Mouse (Mus musculus) layer of hippocampus, postnatal 10 days (tissue): ENCODE results near the gene P4htm. TPM values are rescaled to one million over a fixed set of nuclear protein-coding genes. Genes with fewer than 3 reads are reported as not detected.
A peak's percentile ranks its signal among the peaks of the same experiment; 100 is the strongest.
"Not testable (repeated sequence)": the region's sequence is repeated elsewhere in the genome, so short reads cannot be mapped to it uniquely, and the experiment has no call there.

Experiments used
- DNase-seq, 2 experiments: peaks; one replicate each; pipeline ENCODE4 v3.0.0; 2021; ENCODE audit warnings: low spot score in 2 of 2
- long read RNA-seq: library from polyadenylated mRNA; stranded (forward); transcript quantifications from one replicate; pipeline ENCODE4 v2.0.0, GENCODE M21; 2023
- total RNA-seq, 2 experiments: library from RNA; stranded (reverse); gene quantifications; 2 replicates each; pipeline ENCODE4 v1.2.3; 2021

Gene P4htm
- 10 to 100 TPM; 48.7 to 49.0 TPM for total RNA-seq
- long read RNA-seq, transcript P4htm-201 (9 exons, 1,841 nt) = major isoform, 40 of 84 reads
- long read RNA-seq, partial matches to known transcripts = 30 of 84 reads
- long read RNA-seq, other reads (novel, unspliced or antisense) = 12 of 84 reads

GRCm38 (mm10) chr9:108596998-108597764 lies at the start of gene P4htm:
TSS of gene P4htm (minus strand) at chr9:108597667.
- peak; percentile 75 to 79 for DNase-seq

- no peak for DNase-seq
These were observed 42.4 kb upstream of the P4htm start for GRCm38 (mm10) chr9:108639825-108640224.

- DNase-seq = no peak
These were observed 37.9 kb upstream of the P4htm start for GRCm38 (mm10) chr9:108635415-108635814.

GRCm38 (mm10) chr9:108633846-108634245 lies 36.4 kb upstream of the P4htm start:
- no peak for DNase-seq

GRCm38 (mm10) chr9:108632375-108632774 lies 34.9 kb upstream of the P4htm start:
- no peak for DNase-seq

GRCm38 (mm10) chr9:108631631-108632256 lies 34.3 kb upstream of the P4htm start:
- no peak for DNase-seq

GRCm38 (mm10) chr9:108630683-108631082 lies 33.2 kb upstream of the P4htm start:
- DNase-seq = no peak

- DNase-seq = no peak
These were observed 30.7 kb upstream of the P4htm start for GRCm38 (mm10) chr9:108628141-108628540.

- no peak for DNase-seq
These were observed 29.0 kb upstream of the P4htm start for GRCm38 (mm10) chr9:108626498-108626897.

GRCm38 (mm10) chr9:108617301-108617700 lies 19.8 kb upstream of the P4htm start:
- DNase-seq = no peak

- no peak for DNase-seq
These were observed 14.0 kb upstream of the P4htm start for GRCm38 (mm10) chr9:108611488-108611887.

GRCm38 (mm10) chr9:108608889-108609288 lies 11.4 kb upstream of the P4htm start:
- no peak for DNase-seq

GRCm38 (mm10) chr9:108607929-108608328 lies 10.5 kb upstream of the P4htm start:
- DNase-seq = not testable (repeated sequence)

GRCm38 (mm10) chr9:108601986-108602385 lies 4.5 kb upstream of the P4htm start:
- no peak for DNase-seq

GRCm38 (mm10) chr9:108600011-108600410 lies 2.5 kb upstream of the P4htm start:
- DNase-seq = no peak

- DNase-seq = no peak
These were observed 1.6 kb upstream of the P4htm start for GRCm38 (mm10) chr9:108599021-108599566.

- DNase-seq = no peak
These were observed 3.1 kb downstream of the P4htm start for GRCm38 (mm10) chr9:108594354-108594753.

- no peak for DNase-seq
These were observed 6.0 kb downstream of the P4htm start for GRCm38 (mm10) chr9:108591462-108591861.

- no peak for DNase-seq
These were observed 8.2 kb downstream of the P4htm start for GRCm38 (mm10) chr9:108589229-108589628.

GRCm38 (mm10) chr9:108587571-108588180 lies 9.8 kb downstream of the P4htm start:
- DNase-seq = peak; percentile 73 to 74

GRCm38 (mm10) chr9:108579344-108579690 lies 18.1 kb downstream of the P4htm start:
- DNase-seq = peak in 1 of 2 experiments; percentile 39
